Mouse (Mus musculus) embryonic facial prominence, embryonic 11.5 days (tissue): Measurements from ENCODE around the gene Ldhal6b. TPM values are rescaled to one million over a fixed set of nuclear protein-coding genes. Genes with fewer than 3 reads are reported as not detected.

Experiments
- ATAC-seq: fragments of 200-750 bp; cut with Nextera tagmentation; replicated peaks from 2 replicates; pipeline ENCODE4 v1.8.0; 2017; ENCODE audit warnings: low read depth; ENCODE audit not compliant: insufficient number of reproducible peaks, low FRiP score, low TSS enrichment
- DNase-seq: peaks from one replicate; pipeline ENCODE4 v3.0.0-alpha.2; 2015; ENCODE audit warnings: low spot score
- H3K27ac ChIP-seq: fragments of 300-500 bp; sonication (generic); replicated peaks from 2 replicates; pipeline ENCODE4 v1.5.1; 2014; ENCODE audit warnings: mild to moderate bottlenecking, low read depth, low read length, control low read depth
- H3K27me3 ChIP-seq: fragments of 300-500 bp; sonication (generic); 2 replicates; pipeline ENCODE4 v1.6.1; 2014; ENCODE audit warnings: mild to moderate bottlenecking, low read length, moderate library complexity, mixed read lengths; ENCODE audit not compliant: control insufficient read depth, insufficient read depth
- H3K36me3 ChIP-seq: fragments of 300-500 bp; sonication (generic); replicated peaks from 2 replicates; pipeline ENCODE4 v1.6.1; 2014; ENCODE audit warnings: low read depth, mild to moderate bottlenecking, low read length, moderate library complexity, mixed read lengths; ENCODE audit not compliant: control insufficient read depth, insufficient read depth
- H3K4me1 ChIP-seq: fragments of 300-500 bp; sonication (generic); 2 replicates; pipeline ENCODE4 v1.6.1; 2014; ENCODE audit warnings: low read length, mixed read lengths; ENCODE audit not compliant: control insufficient read depth, insufficient read depth
- H3K4me2 ChIP-seq: fragments of 300-500 bp; sonication (generic); 2 replicates; pipeline ENCODE4 v1.6.1; 2014; ENCODE audit warnings: low read depth, mild to moderate bottlenecking, control low read depth, low read length, moderate library complexity
- H3K4me3 ChIP-seq: fragments of 300-500 bp; sonication (generic); 2 replicates; pipeline ENCODE4 v1.5.1; 2014; ENCODE audit warnings: low read depth, low read length, control low read depth
- H3K9ac ChIP-seq: fragments of 300-500 bp; sonication (generic); replicated peaks from 2 replicates; pipeline ENCODE4 v1.6.1; 2014; ENCODE audit warnings: mild to moderate bottlenecking, control low read depth, low read length
- H3K9me3 ChIP-seq: fragments of 300-500 bp; sonication (generic); replicated peaks from 2 replicates; pipeline ENCODE4 v1.6.1; 2016; ENCODE audit warnings: mild to moderate bottlenecking, low read length, inconsistent platforms, mixed read lengths; ENCODE audit not compliant: control insufficient read depth
- WGBS: fragments of 180-500 bp; shearing (Covaris S2); extraction: QIAGEN DNeasy Blood & Tissue Kit; methylation state at CpG from one replicate; pipeline ENCODE4 v1.1.7; 2014; 5-methylcytosine and 5-hydroxymethylcytosine counted together
- polyA plus RNA-seq: library from polyadenylated mRNA; unstranded; fragments of >200 nt; fragmentation: Nextera tagmentation; extraction: Ambion mirVana; gene quantifications from 2 replicates; pipeline ENCODE4 v1.2.1, GENCODE M21; 2014

The Ldhal6b gene
- polyA plus RNA-seq, 1 experiment from 2014 or later, result not detected

DNA sequence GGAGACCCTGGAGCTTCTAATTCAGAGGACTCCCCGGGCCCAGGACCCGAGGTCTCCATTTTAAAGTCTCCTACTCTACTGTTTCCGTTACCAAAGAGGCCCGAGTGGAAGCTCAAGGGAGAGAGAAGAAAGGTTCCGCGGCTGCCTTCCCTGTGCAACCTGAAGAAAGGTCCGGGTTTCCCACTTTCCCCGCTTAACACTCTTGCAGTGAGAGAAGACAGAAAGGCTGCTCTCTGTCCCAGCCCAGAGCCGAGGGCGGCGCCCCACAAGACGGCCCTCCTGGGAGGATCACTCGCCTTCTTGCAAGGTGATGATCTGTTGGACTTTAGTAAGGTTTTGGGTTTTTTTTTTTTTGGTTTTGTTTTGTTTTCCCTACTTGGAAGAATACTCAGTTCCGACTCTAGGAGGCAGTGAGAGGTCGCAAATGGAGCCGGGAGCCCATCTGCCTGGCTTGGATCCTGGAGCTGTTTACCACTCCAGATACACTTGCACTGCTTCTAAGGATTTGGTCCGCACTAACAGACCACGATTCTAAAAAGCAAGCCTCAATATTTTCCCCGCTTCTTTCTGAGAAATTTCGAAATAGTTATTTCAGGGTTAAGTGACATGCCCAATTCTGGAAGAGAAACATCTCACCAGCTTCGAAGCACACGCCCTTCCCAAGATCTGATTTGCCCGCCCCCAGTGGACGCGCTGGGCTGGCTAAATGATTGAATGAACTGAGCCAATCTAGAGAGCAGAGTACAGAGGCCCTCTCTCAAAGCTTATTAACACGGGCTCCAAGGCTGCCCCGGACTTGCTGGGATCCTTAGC lies 21.8 kb upstream of the Ldhal6b start, which contains the start of gene Tmem242:
Tmem242 (minus strand) TSS at position 101 of the 813 bp plus-strand sequence.
- Histone ChIP-seq H3K4me1 (no peaks in the 10 kb centered on the region), H3K27me3 (no peaks in the 10 kb centered on the region), H3K27ac (no peak within 1 kb of the TSS; the same call in 1 of the 2 replicates), H3K9ac (peak within 1 kb of the TSS; percentile 87), H3K4me2 (peak within 1 kb of the TSS; percentile 69), H3K4me3 (peak within 1 kb of the TSS; percentile 54), H3K9me3 (no peaks in the 10 kb centered on the region), H3K36me3 (no peaks in the 10 kb centered on the region)
- DNase-seq (peak; percentile 93), ATAC-seq (peak; percentile 81)
- WGBS, result under 1% methylated on average over 27 of the region's 27 CpGs

DNA sequence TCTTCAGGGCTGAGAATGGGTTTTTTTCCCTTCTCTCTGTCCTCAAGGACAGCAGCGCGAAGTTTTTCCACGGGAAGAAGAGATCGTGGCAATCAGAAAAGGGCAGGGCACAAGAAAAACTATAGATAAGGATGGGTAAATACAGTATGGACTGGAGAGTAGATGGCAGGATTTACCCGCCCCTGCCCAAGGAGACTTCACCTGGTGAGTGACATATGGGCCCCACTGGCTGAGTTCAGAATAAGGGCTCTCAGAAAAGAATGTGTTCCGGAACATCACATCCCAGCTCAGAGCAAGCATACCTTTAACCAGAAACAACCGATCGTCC lies 21.2 kb upstream of the Ldhal6b start:
- Histone ChIP-seq H3K27me3 (no peaks in the 10 kb centered on the region), H3K4me2 (peak overlapping the region; percentile 69), H3K4me1 (no peaks in the 10 kb centered on the region), H3K27ac (no peak overlapping the region), H3K9ac (peak overlapping the region; percentile 87), H3K4me3 (peak overlapping the region; percentile 54), H3K9me3 (no peaks in the 10 kb centered on the region), H3K36me3 (no peaks in the 10 kb centered on the region)
- 3% methylated on average over 8 of the region's 8 CpGs for WGBS
- ATAC-seq, result 0 out of 2 replicates have a peak, but pooled peaks have one; percentile 15
- DNase-seq, result no peak

DNA sequence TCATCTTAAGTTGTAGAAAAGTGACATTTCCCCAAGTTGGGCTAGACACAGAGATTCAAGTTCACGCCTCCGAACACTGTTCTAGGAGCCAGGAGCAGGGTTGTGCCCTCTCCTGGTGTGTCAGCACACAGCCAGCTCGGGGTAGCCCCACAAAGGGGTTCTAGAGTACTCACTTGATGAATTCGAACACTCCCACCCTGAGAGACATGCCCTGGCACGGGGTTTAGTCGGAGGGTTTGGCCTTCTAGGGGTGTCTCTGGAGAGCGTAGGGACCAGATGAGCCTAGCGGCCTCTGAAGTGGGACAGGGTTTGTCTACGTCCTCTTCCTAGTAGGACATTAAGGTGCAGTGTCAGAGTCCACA lies 11.2 kb upstream of the Ldhal6b start:
- Histone ChIP-seq H3K36me3 (peaks cover 7% of the 10 kb centered on the region), H3K9ac (no peak overlapping the region), H3K27me3 (no peaks in the 10 kb centered on the region), H3K4me2 (no peak overlapping the region), H3K27ac (no peak overlapping the region), H3K4me3 (no peak overlapping the region), H3K4me1 (no peaks in the 10 kb centered on the region), H3K9me3 (no peaks in the 10 kb centered on the region)
- WGBS, result 83% methylated on average over 9 of the region's 9 CpGs
- ATAC-seq (peak; percentile 63; the same call in 1 of the 2 replicates), DNase-seq (no peak)

DNA sequence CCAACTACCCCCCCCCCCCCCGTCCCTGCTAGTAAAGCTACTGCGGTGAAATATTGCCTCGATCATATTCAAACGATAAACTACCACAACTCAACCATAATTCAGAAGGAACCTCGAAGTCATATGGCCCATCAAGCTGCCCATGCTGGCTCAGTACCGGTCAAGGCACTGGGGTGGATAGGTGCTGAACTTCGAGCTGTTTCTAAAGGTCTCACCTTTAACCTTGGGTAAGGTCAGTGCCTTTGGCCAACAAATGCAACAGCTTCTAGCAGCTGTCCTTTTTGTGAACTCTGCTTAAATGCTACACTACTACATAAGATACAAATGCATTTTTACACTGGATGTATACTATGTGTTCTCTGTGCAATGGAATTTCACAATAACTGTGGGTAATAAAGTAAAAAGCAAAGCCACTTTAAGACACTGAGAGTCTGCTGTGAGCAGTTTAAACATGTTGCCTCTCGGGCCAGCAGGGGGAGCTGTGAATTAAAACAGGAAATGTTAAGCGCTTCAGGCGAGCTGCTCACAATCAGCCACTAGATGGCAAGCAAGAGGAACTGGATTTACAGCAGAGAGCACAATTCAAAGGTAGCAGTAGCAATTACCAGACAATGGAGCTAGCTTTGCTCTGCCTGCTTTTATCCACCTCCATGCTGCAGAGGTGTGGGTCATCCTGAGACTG lies 10.7 kb upstream of the Ldhal6b start:
- DNase-seq (peak; percentile 96), ATAC-seq (peak; percentile 41; the same call in 1 of the 2 replicates)
- Histone ChIP-seq H3K9me3 (no peaks in the 10 kb centered on the region), H3K4me2 (no peak overlapping the region), H3K4me1 (no peaks in the 10 kb centered on the region), H3K36me3 (peaks cover 7% of the 10 kb centered on the region), H3K27me3 (no peaks in the 10 kb centered on the region), H3K4me3 (no peak overlapping the region), H3K27ac (no peak overlapping the region), H3K9ac (no peak overlapping the region)
- WGBS, result 62% methylated on average over 10 of the region's 10 CpGs

DNA sequence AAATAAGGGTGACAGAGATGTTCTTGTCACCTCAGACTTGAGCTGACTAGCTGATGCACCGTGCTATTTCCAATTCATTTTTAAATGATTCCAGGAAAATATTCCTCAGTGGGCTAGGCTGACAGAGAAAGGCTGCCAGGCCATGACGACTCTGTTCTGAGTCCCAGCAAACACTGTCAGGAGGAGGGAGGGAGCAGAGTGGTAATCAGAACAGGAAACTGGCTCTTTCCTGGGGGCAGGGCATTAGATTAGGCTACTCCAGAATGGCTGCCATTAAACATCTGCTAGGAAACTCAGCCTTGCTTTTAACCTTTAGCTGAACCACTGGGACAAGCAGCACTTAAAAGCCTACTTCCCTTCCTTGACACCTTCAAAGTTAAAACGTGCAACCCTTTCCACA lies 6.6 kb upstream of the Ldhal6b start:
- Histone ChIP-seq H3K36me3 (no peaks in the 10 kb centered on the region), H3K27me3 (no peaks in the 10 kb centered on the region), H3K4me3 (no peak overlapping the region), H3K9ac (no peak overlapping the region), H3K9me3 (no peaks in the 10 kb centered on the region), H3K4me2 (no peak overlapping the region), H3K4me1 (no peaks in the 10 kb centered on the region), H3K27ac (no peak overlapping the region)
- peak; percentile 8 for DNase-seq
- 60% methylated on average over 3 of the region's 3 CpGs for WGBS
- ATAC-seq, result no peak

DNA sequence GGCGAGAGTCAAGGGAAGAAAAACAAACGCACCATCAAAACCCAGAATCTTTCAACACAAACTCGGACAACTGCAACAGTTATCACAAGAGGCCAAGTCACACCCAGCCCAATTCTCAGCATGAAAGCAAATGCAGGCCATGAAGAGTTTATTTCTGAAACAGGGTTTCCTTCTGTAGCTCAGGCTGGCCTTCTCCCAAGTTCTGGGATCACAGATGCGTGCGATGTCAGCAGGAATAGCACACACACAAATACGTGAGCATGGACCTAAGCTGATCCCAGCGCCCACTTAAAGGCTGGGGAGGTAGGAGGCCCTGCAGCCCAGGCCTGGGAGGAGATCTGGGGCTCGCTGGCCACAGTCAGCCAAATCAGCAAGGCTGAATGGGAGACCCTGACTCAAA lies 5.6 kb upstream of the Ldhal6b start:
- Histone ChIP-seq H3K4me2 (no peak overlapping the region), H3K9me3 (no peaks in the 10 kb centered on the region), H3K27me3 (no peaks in the 10 kb centered on the region), H3K4me3 (no peak overlapping the region), H3K9ac (no peak overlapping the region), H3K4me1 (no peaks in the 10 kb centered on the region), H3K36me3 (no peaks in the 10 kb centered on the region), H3K27ac (no peak overlapping the region)
- ATAC-seq (no peak), DNase-seq (no peak)
- WGBS, result 87% methylated on average over 8 of the region's 8 CpGs

DNA sequence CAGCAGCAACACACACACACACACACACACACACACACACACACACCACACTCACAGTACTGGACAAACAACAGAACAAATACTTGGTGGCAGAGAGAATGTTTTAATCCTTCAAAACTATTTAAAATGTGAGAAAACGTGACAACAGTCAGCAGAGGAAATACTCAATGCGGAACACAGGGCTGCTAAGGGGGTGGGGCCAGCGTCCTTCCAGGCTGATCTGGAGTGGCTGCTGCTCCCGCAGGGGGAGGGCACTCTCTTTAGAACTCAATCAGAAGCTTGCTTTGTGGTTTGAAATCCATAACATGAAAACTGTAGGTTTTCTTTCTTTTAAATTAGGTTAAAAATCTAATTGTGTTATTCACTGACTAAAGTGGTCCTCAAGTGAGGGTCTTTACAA lies 3.3 kb upstream of the Ldhal6b start:
- no peak overlapping the region for H3K4me3 ChIP-seq
- no peak overlapping the region for H3K4me2 ChIP-seq
- no peaks in the 10 kb centered on the region for H3K4me1 ChIP-seq
- H3K9me3 ChIP-seq, result no peaks in the 10 kb centered on the region
- WGBS, result 63% methylated on average over 4 of the region's 4 CpGs
- no peaks in the 10 kb centered on the region for H3K36me3 ChIP-seq
- H3K27me3 ChIP-seq, result no peaks in the 10 kb centered on the region
- DNase-seq, result no peak
- no peak for ATAC-seq
- no peak overlapping the region for H3K27ac ChIP-seq
- no peak overlapping the region for H3K9ac ChIP-seq
